Mouse (Mus musculus): Measurements from ENCODE around the gene Lrmda.

DNA sequence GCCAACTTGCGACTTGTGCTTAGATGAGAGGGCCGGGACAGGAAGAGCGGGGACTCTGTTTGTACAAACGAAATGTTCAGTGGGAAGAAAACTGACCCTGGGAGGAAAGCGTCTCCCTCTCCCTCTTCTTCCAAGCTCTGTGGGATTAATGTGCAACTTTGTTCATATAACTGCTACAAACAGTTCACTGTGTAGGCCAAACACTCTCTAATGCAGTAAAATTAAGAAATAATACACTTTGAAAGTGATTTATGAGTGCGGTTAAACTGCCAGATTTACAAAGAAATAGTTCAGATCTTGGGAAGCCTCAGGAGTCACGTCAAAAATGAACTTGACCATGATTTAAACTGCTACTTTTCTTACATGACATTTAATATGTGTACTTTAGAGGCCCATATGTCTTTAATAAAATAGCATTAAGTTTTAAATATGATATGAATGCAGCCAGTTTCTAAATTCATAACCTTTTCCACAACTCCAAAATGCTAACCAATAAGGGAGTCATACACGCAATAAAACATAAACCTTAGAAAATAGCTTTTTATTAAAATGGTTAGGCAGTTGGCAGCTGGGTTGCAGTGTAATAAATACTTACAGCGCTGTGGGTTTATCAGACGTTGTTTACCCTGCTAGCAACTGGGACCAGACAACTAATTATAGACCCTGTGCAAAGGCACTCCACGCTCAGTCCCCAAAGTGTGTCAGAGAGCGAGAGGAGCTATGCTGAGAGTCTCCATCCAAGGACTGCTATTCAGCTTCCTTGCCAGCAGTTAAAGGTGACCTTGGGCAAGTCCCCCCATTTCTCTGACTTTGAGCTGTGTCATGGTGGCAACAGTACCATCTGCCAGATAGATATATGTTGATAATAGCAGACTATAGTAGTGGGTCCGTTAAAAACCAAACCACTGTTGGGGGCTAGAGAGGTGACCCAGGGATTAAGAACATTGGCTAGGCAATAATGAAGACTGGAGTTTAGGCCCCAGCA is 590.0 kb downstream of the Lrmda start:
- TF ChIP-seq MAFK (IDR thresholded peaks at IDR 0.05; ENCODE audit: borderline replicate concordance, low read depth, low read length) (no peak), POLR2A (IDR thresholded peaks at IDR 0.05; ENCODE audit: control insufficient read depth in 1 of 2, insufficient read depth in 1 of 2, low read depth in 1 of 2, low read length in 2 of 2, poor library complexity in 1 of 2) (no peak), CTCF (IDR thresholded peaks at IDR 0.05 in 2 of 3, conservative IDR thresholded peaks at IDR 0.05 in 1 of 3; ENCODE audit: control insufficient read depth in 1 of 3, insufficient read depth in 1 of 3, low read depth in 2 of 3, low read length in 3 of 3, poor library complexity in 1 of 3, severe bottlenecking in 1 of 3) (no peak), GATA1 (IDR thresholded peaks at IDR 0.05; ENCODE audit: low read depth, low read length) (no peak), EP300 (IDR thresholded peaks at IDR 0.05; ENCODE audit: low read depth in 1 of 2, low read length in 2 of 2) (no peak), JUND (IDR thresholded peaks at IDR 0.05; ENCODE audit: low read depth, low read length) (no peak), MAZ (IDR thresholded peaks at IDR 0.05; ENCODE audit: low read depth, low read length) (no peak), SMC3 (IDR thresholded peaks at IDR 0.05; ENCODE audit: low read depth, low read length) (no peak)
